Mouse (Mus musculus) thymus, adult 2 months (tissue): ENCODE measurements around the gene Gm28048.

Experiments used
- CTCF ChIP-seq: fragments of 200-500 bp; IDR thresholded peaks from 2 replicates; pipeline ENCODE4 v1.5.1; 2012; ENCODE audit warnings: mild to moderate bottlenecking, control low read depth, low read length, moderate library complexity, borderline replicate concordance; ENCODE audit not compliant: control insufficient read depth, poor library complexity, insufficient read depth; ENCODE audit errors: extremely low read depth
- POLR2A ChIP-seq: fragments of 200-500 bp; IDR thresholded peaks from 2 replicates; pipeline ENCODE4 v1.6.1; 2012; ENCODE audit warnings: mild to moderate bottlenecking, low read length, control low read depth, moderate library complexity; ENCODE audit not compliant: control insufficient read depth, poor library complexity, insufficient read depth; ENCODE audit errors: extremely low read depth

DNA sequence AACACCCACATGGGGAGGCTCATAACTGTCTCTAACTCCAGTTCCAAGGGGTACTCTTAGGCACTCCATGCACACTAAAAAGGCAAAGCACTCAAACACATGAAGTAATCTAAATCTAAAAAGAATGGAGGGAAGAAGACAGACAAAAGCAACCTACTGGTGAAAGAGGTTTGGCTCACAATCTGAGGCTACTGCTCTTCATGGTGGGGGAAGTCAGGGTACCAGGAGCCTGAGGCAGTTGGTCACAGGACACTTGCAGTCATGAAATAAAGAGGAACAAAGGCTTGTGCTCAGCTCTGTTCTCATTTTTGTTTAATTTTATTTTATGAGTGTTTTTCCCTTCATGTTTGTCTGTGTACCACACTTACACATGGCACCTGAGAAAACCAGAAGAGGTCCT is 166.7 kb downstream of the Gm28048 start:
- no peak for TF ChIP-seq CTCF
- no peak for TF ChIP-seq POLR2A
